Mouse (Mus musculus) lung, embryonic 14.5 days (tissue): Measurements from ENCODE around the gene Slc4a4. TPM values are rescaled to one million over a fixed set of nuclear protein-coding genes. Genes with fewer than 3 reads are reported as not detected.
A peak's percentile ranks its signal among the peaks of the same experiment; 100 is the strongest.

ENCODE experiments used
- ATAC-seq: fragments of 200-750 bp; cut with Nextera tagmentation; 2 replicates; pipeline ENCODE4 v1.8.0; 2017; ENCODE audit warnings: mild to moderate bottlenecking, moderate TSS enrichment, moderate library complexity; ENCODE audit not compliant: insufficient read depth
- DNase-seq: peaks from one replicate; pipeline ENCODE4 v3.0.0-alpha.2; 2015
- H3K27ac ChIP-seq: fragments of 300-500 bp; sonication (generic); 2 replicates; pipeline ENCODE4 v1.5.1; 2014; ENCODE audit warnings: low read depth, mild to moderate bottlenecking, moderate library complexity
- H3K27me3 ChIP-seq: fragments of 300-500 bp; sonication (generic); 2 replicates; pipeline ENCODE4 v1.6.1; 2014; ENCODE audit warnings: low read length, control low read depth; ENCODE audit not compliant: insufficient read depth
- H3K36me3 ChIP-seq: fragments of 300-500 bp; sonication (generic); 2 replicates; pipeline ENCODE4 v1.6.1; 2014; ENCODE audit warnings: control low read depth; ENCODE audit not compliant: insufficient read depth
- H3K4me1 ChIP-seq: fragments of 300-500 bp; sonication (generic); 2 replicates; pipeline ENCODE4 v1.6.1; 2014; ENCODE audit warnings: antibody characterized with exemption, control low read depth; ENCODE audit not compliant: insufficient read depth
- H3K4me2 ChIP-seq: fragments of 300-500 bp; sonication (generic); 2 replicates; pipeline ENCODE4 v1.6.1; 2014; ENCODE audit warnings: mild to moderate bottlenecking
- H3K4me3 ChIP-seq: fragments of 300-500 bp; sonication (generic); 2 replicates; pipeline ENCODE4 v1.5.1; 2014; ENCODE audit warnings: low read depth, low read length
- H3K9ac ChIP-seq: fragments of 300-500 bp; sonication (generic); 2 replicates; pipeline ENCODE4 v1.6.1; 2014
- H3K9me3 ChIP-seq: fragments of 300-500 bp; sonication (generic); 2 replicates; pipeline ENCODE4 v1.6.1; 2016; ENCODE audit warnings: low read depth, low read length, control low read depth
- CTCF ChIP-seq: IDR thresholded peaks from 2 replicates; pipeline ENCODE4 v1.5.1; 2016; ENCODE audit warnings: antibody characterized with exemption, low read depth
- WGBS: fragments of 180-500 bp; shearing (Covaris S2); extraction: QIAGEN DNeasy Blood & Tissue Kit; methylation state at CpG from one replicate; pipeline ENCODE4 v1.1.7; 2014; 5-methylcytosine and 5-hydroxymethylcytosine counted together
- polyA plus RNA-seq: library from polyadenylated mRNA; unstranded; fragments of >200 nt; fragmentation: Nextera tagmentation; extraction: Ambion mirVana; gene quantifications from 2 replicates; pipeline ENCODE4 v1.2.1, GENCODE M21; 2014

Slc4a4 gene
- polyA plus RNA-seq, 1 experiment from 2014 or later = 5.2 TPM

- WGBS = 72% methylated on average over 2 of the region's 2 CpGs
- no peak overlapping the region for H3K9ac ChIP-seq
- H3K4me1 ChIP-seq = no peaks in the 10 kb centered on the region
- H3K27me3 ChIP-seq = no peaks in the 10 kb centered on the region
- no peak overlapping the region for H3K27ac ChIP-seq
- DNase-seq (no peak), ATAC-seq (no peak)
- no peak for TF ChIP-seq CTCF
- H3K9me3 ChIP-seq = no peaks in the 10 kb centered on the region
- H3K4me2 ChIP-seq = no peak overlapping the region
- no peak overlapping the region for H3K4me3 ChIP-seq
- no peaks in the 10 kb centered on the region; the same call in 1 of the 2 replicates for H3K36me3 ChIP-seq
These were observed 53.2 kb downstream of the Slc4a4 start for GRCm38 (mm10) chr5:88939782-88940181.

- Histone ChIP-seq H3K4me1 (no peaks in the 10 kb centered on the region), H3K27ac (no peak overlapping the region), H3K9me3 (no peaks in the 10 kb centered on the region), H3K4me2 (no peak overlapping the region), H3K9ac (no peak overlapping the region), H3K27me3 (no peaks in the 10 kb centered on the region), H3K36me3 (no peaks in the 10 kb centered on the region; the same call in 1 of the 2 replicates), H3K4me3 (no peak overlapping the region)
- ATAC-seq (no peak), DNase-seq (no peak)
- WGBS = 81% methylated on average over 7 of the region's 7 CpGs
- no peak for TF ChIP-seq CTCF
These were observed 55.3 kb downstream of the Slc4a4 start for GRCm38 (mm10) chr5:88941905-88942304.

GRCm38 (mm10) chr5:88945661-88946339 lies 59.2 kb downstream of the Slc4a4 start:
- H3K9me3 ChIP-seq = no peaks in the 10 kb centered on the region
- 90% methylated on average over 10 of the region's 10 CpGs for WGBS
- no peak for TF ChIP-seq CTCF
- H3K4me2 ChIP-seq = no peak overlapping the region
- no peak for DNase-seq
- H3K27me3 ChIP-seq = no peaks in the 10 kb centered on the region
- H3K4me3 ChIP-seq = no peak overlapping the region
- H3K4me1 ChIP-seq = no peaks in the 10 kb centered on the region
- no peak overlapping the region for H3K9ac ChIP-seq
- ATAC-seq = no peak
- no peaks in the 10 kb centered on the region for H3K36me3 ChIP-seq
- H3K27ac ChIP-seq = no peak overlapping the region

GRCm38 (mm10) chr5:88950337-88950736 lies 63.7 kb downstream of the Slc4a4 start:
- Histone ChIP-seq H3K4me2 (no peak overlapping the region), H3K9ac (no peak overlapping the region), H3K27me3 (no peaks in the 10 kb centered on the region), H3K27ac (no peak overlapping the region), H3K36me3 (0 out of 2 replicates have a peak, but pooled peaks cover 2% of the 10 kb centered on the region), H3K9me3 (no peaks in the 10 kb centered on the region), H3K4me1 (no peaks in the 10 kb centered on the region), H3K4me3 (no peak overlapping the region)
- 79% methylated on average over 7 of the region's 7 CpGs for WGBS
- no peak for TF ChIP-seq CTCF
- DNase-seq (no peak), ATAC-seq (no peak)

- Histone ChIP-seq H3K9ac (no peak overlapping the region), H3K27ac (no peak overlapping the region), H3K4me2 (0 out of 2 replicates have a peak overlapping the region, but pooled peaks have one; percentile 5), H3K36me3 (0 out of 2 replicates have a peak, but pooled peaks cover 2% of the 10 kb centered on the region), H3K9me3 (no peaks in the 10 kb centered on the region), H3K4me1 (no peaks in the 10 kb centered on the region), H3K4me3 (no peak overlapping the region), H3K27me3 (no peaks in the 10 kb centered on the region)
- 68% methylated on average over 17 of the region's 17 CpGs for WGBS
- ATAC-seq = 0 out of 2 replicates have a peak, but pooled peaks have one; percentile 5
- TF ChIP-seq CTCF = no peak
- DNase-seq = no peak
These were observed 66.3 kb downstream of the Slc4a4 start for GRCm38 (mm10) chr5:88952757-88953577.

- Histone ChIP-seq H3K9me3 (no peaks in the 10 kb centered on the region), H3K4me2 (no peak overlapping the region), H3K9ac (no peak overlapping the region), H3K27me3 (no peaks in the 10 kb centered on the region), H3K4me1 (no peaks in the 10 kb centered on the region), H3K36me3 (0 out of 2 replicates have a peak, but pooled peaks cover 2% of the 10 kb centered on the region), H3K4me3 (no peak overlapping the region), H3K27ac (no peak overlapping the region)
- ATAC-seq = peak; percentile 45; the same call in 1 of the 2 replicates
- no peak for TF ChIP-seq CTCF
- 31% methylated on average over 5 of the region's 5 CpGs for WGBS
- DNase-seq = no peak
These were observed 71.1 kb downstream of the Slc4a4 start for GRCm38 (mm10) chr5:88957735-88958134.

- H3K9me3 ChIP-seq = no peaks in the 10 kb centered on the region
- no peak for TF ChIP-seq CTCF
- 0 out of 2 replicates have a peak, but pooled peaks cover 2% of the 10 kb centered on the region for H3K36me3 ChIP-seq
- no peak overlapping the region for H3K27ac ChIP-seq
- no peak overlapping the region for H3K4me3 ChIP-seq
- no peak overlapping the region for H3K9ac ChIP-seq
- no peaks in the 10 kb centered on the region for H3K27me3 ChIP-seq
- 89% methylated on average over 5 of the region's 5 CpGs for WGBS
- ATAC-seq = no peak
- no peak overlapping the region for H3K4me2 ChIP-seq
- no peak for DNase-seq
- no peaks in the 10 kb centered on the region for H3K4me1 ChIP-seq
These were observed 72.3 kb downstream of the Slc4a4 start for GRCm38 (mm10) chr5:88958966-88959365.
